Mouse (Mus musculus) testis, adult 2 months (tissue): ENCODE data around the gene Plcd3.

Experiments
- CTCF ChIP-seq: fragments of 200-500 bp; IDR thresholded peaks from 2 replicates; pipeline ENCODE4 v1.5.1; 2012; ENCODE audit warnings: low read depth, mild to moderate bottlenecking, inconsistent platforms, low read length, moderate library complexity; ENCODE audit not compliant: control insufficient read depth, insufficient read depth, insufficient replicate concordance
- POLR2A ChIP-seq: fragments of 200-500 bp; IDR thresholded peaks from 2 replicates; pipeline ENCODE4 v1.6.1; 2012; ENCODE audit warnings: low read depth, mild to moderate bottlenecking, inconsistent platforms, low read length, moderate library complexity; ENCODE audit not compliant: control insufficient read depth

- TF ChIP-seq POLR2A (no peak), CTCF (no peak)
These were observed 66.5 kb downstream of the Plcd3 start for GRCm38 (mm10) chr11:103035007-103035406.
